Mouse (Mus musculus) olfactory bulb, adult 2 months (tissue): ENCODE results near the gene Prl2c1.

ENCODE experiments used
- CTCF ChIP-seq: fragments of 200-500 bp; IDR thresholded peaks from 2 replicates; pipeline ENCODE4 v1.5.1; 2012; ENCODE audit warnings: low read depth, mild to moderate bottlenecking, low read length, moderate library complexity; ENCODE audit not compliant: insufficient read depth
- POLR2A ChIP-seq: fragments of 200-500 bp; IDR thresholded peaks from 2 replicates; pipeline ENCODE4 v1.6.1; 2012; ENCODE audit warnings: mild to moderate bottlenecking, low read depth, low read length, moderate library complexity; ENCODE audit not compliant: insufficient read depth

GRCm38 (mm10) chr13:27801354-27801753, 47.8 kb upstream of the Prl2c1 start, which contains the start of gene Prl2a1:
- no peak for TF ChIP-seq POLR2A
- TF ChIP-seq CTCF: no peak
